Mouse (Mus musculus): ENCODE results near the gene Vav3. TPM values are rescaled to one million over a fixed set of nuclear protein-coding genes. Genes with fewer than 3 reads are reported as not detected.
A peak's percentile ranks its signal among the peaks of the same experiment; 100 is the strongest.

Gene Vav3
- polyA plus RNA-seq (2014; fragmentation: Nextera tagmentation; extraction: Ambion mirVana): 19.9 and 25.6 TPM in 2 replicates

- no peaks in the 10 kb centered on the region for H3K27me3 ChIP-seq (ENCODE audit: control insufficient read depth, insufficient read depth, low read length)
- no peaks in the 10 kb centered on the region for H3K9me3 ChIP-seq (ENCODE audit: control insufficient read depth, low read length)
- H3K36me3 ChIP-seq (ENCODE audit: control insufficient read depth, insufficient read depth, low read length): no peaks in the 10 kb centered on the region
- under 1% methylated on average over 79 of the region's 92 CpGs for WGBS
- peak within 1 kb of the TSS; percentile 91 for H3K27ac ChIP-seq (ENCODE audit: low read depth, low read length)
- peak within 1 kb of the TSS; percentile 70 for H3K4me3 ChIP-seq (ENCODE audit: low read depth, low read length)
- peak within 1 kb of the TSS; percentile 84 for H3K4me2 ChIP-seq (replicated peaks; ENCODE audit: low read depth, low read length)
- peak; percentile 78 for DNase-seq (ENCODE audit: low spot score)
- H3K4me1 ChIP-seq (replicated peaks; ENCODE audit: control insufficient read depth, insufficient read depth, low read length): no peaks in the 10 kb centered on the region
- H3K9ac ChIP-seq (ENCODE audit: low read depth, low read length): peak within 1 kb of the TSS; percentile 82
- ATAC-seq (ENCODE audit: low FRiP score): peak; percentile 92
Observed at GRCm38 (mm10) chr3:109340274-109341070, at the start of gene Vav3. TSS of gene Vav3 (plus strand) at chr3:109340653.

- H3K9ac ChIP-seq (ENCODE audit: low read depth, low read length): no peak overlapping the region
- DNase-seq (ENCODE audit: low spot score) (no peak), ATAC-seq (ENCODE audit: low FRiP score) (0 out of 2 replicates have a peak, but pooled peaks have one; percentile 7)
- no peaks in the 10 kb centered on the region for H3K36me3 ChIP-seq (ENCODE audit: control insufficient read depth, insufficient read depth, low read length)
- no peak overlapping the region for H3K4me2 ChIP-seq (replicated peaks; ENCODE audit: low read depth, low read length)
- H3K4me3 ChIP-seq (ENCODE audit: low read depth, low read length): no peak overlapping the region
- H3K27ac ChIP-seq (ENCODE audit: low read depth, low read length): no peak overlapping the region
- H3K9me3 ChIP-seq (ENCODE audit: control insufficient read depth, low read length): no peaks in the 10 kb centered on the region
- no peaks in the 10 kb centered on the region for H3K4me1 ChIP-seq (replicated peaks; ENCODE audit: control insufficient read depth, insufficient read depth, low read length)
- H3K27me3 ChIP-seq (ENCODE audit: control insufficient read depth, insufficient read depth, low read length): no peaks in the 10 kb centered on the region
- 54% methylated on average over 6 of the region's 6 CpGs for WGBS
Observed at GRCm38 (mm10) chr3:109298857-109299256, 41.6 kb upstream of the Vav3 start.

GRCm38 (mm10) chr3:109299303-109300074 is 41.0 kb upstream of the Vav3 start:
- no peaks in the 10 kb centered on the region for H3K9me3 ChIP-seq (ENCODE audit: control insufficient read depth, low read length)
- no peaks in the 10 kb centered on the region for H3K36me3 ChIP-seq (ENCODE audit: control insufficient read depth, insufficient read depth, low read length)
- no peaks in the 10 kb centered on the region for H3K4me1 ChIP-seq (replicated peaks; ENCODE audit: control insufficient read depth, insufficient read depth, low read length)
- no peak overlapping the region for H3K27ac ChIP-seq (ENCODE audit: low read depth, low read length)
- DNase-seq (ENCODE audit: low spot score): peak; percentile 13
- 52% methylated on average over 4 of the region's 4 CpGs for WGBS
- no peak overlapping the region for H3K4me2 ChIP-seq (replicated peaks; ENCODE audit: low read depth, low read length)
- peak; percentile 53 for ATAC-seq (ENCODE audit: low FRiP score)
- H3K27me3 ChIP-seq (ENCODE audit: control insufficient read depth, insufficient read depth, low read length): no peaks in the 10 kb centered on the region
- H3K9ac ChIP-seq (ENCODE audit: low read depth, low read length): no peak overlapping the region
- H3K4me3 ChIP-seq (ENCODE audit: low read depth, low read length): no peak overlapping the region

- WGBS: 76% methylated on average over 2 of the region's 2 CpGs
- H3K4me3 ChIP-seq (ENCODE audit: low read depth, low read length): no peak overlapping the region
- H3K4me2 ChIP-seq (replicated peaks; ENCODE audit: low read depth, low read length): no peak overlapping the region
- H3K27ac ChIP-seq (ENCODE audit: low read depth, low read length): no peak overlapping the region
- H3K36me3 ChIP-seq (ENCODE audit: control insufficient read depth, insufficient read depth, low read length): no peaks in the 10 kb centered on the region
- no peak for ATAC-seq (ENCODE audit: low FRiP score)
- H3K9ac ChIP-seq (ENCODE audit: low read depth, low read length): no peak overlapping the region
- no peaks in the 10 kb centered on the region for H3K4me1 ChIP-seq (replicated peaks; ENCODE audit: control insufficient read depth, insufficient read depth, low read length)
- DNase-seq (ENCODE audit: low spot score): no peak
- H3K27me3 ChIP-seq (ENCODE audit: control insufficient read depth, insufficient read depth, low read length): no peaks in the 10 kb centered on the region
- no peaks in the 10 kb centered on the region for H3K9me3 ChIP-seq (ENCODE audit: control insufficient read depth, low read length)
Observed at GRCm38 (mm10) chr3:109302059-109302458, 38.4 kb upstream of the Vav3 start.

GRCm38 (mm10) chr3:109307406-109307805 is 33.0 kb upstream of the Vav3 start:
- Histone ChIP-seq H3K9ac (ENCODE audit: low read depth, low read length) (no peak overlapping the region), H3K9me3 (ENCODE audit: control insufficient read depth, low read length) (no peaks in the 10 kb centered on the region), H3K36me3 (ENCODE audit: control insufficient read depth, insufficient read depth, low read length) (no peaks in the 10 kb centered on the region), H3K27ac (ENCODE audit: low read depth, low read length) (no peak overlapping the region), H3K27me3 (ENCODE audit: control insufficient read depth, insufficient read depth, low read length) (no peaks in the 10 kb centered on the region), H3K4me2 (replicated peaks; ENCODE audit: low read depth, low read length) (no peak overlapping the region), H3K4me3 (ENCODE audit: low read depth, low read length) (no peak overlapping the region), H3K4me1 (replicated peaks; ENCODE audit: control insufficient read depth, insufficient read depth, low read length) (no peaks in the 10 kb centered on the region)
- DNase-seq (ENCODE audit: low spot score): no peak
- WGBS: 70% methylated on average over 7 of the region's 7 CpGs
- ATAC-seq (ENCODE audit: low FRiP score): peak; percentile 47; the same call in 1 of the 2 replicates

- ATAC-seq (ENCODE audit: low FRiP score): no peak
- no peak overlapping the region for H3K4me3 ChIP-seq (ENCODE audit: low read depth, low read length)
- no peak for DNase-seq (ENCODE audit: low spot score)
- no peaks in the 10 kb centered on the region for H3K27me3 ChIP-seq (ENCODE audit: control insufficient read depth, insufficient read depth, low read length)
- no peaks in the 10 kb centered on the region for H3K9me3 ChIP-seq (ENCODE audit: control insufficient read depth, low read length)
- no peak overlapping the region for H3K9ac ChIP-seq (ENCODE audit: low read depth, low read length)
- no peak overlapping the region for H3K27ac ChIP-seq (ENCODE audit: low read depth, low read length)
- no peaks in the 10 kb centered on the region for H3K36me3 ChIP-seq (ENCODE audit: control insufficient read depth, insufficient read depth, low read length)
- WGBS: 86% methylated on average over 3 of the region's 3 CpGs
- no peaks in the 10 kb centered on the region for H3K4me1 ChIP-seq (replicated peaks; ENCODE audit: control insufficient read depth, insufficient read depth, low read length)
- H3K4me2 ChIP-seq (replicated peaks; ENCODE audit: low read depth, low read length): no peak overlapping the region
Observed at GRCm38 (mm10) chr3:109308468-109308867, 32.0 kb upstream of the Vav3 start.

GRCm38 (mm10) chr3:109309317-109310265 is 30.9 kb upstream of the Vav3 start:
- H3K9me3 ChIP-seq (ENCODE audit: control insufficient read depth, low read length): no peaks in the 10 kb centered on the region
- H3K27ac ChIP-seq (ENCODE audit: low read depth, low read length): no peak overlapping the region
- DNase-seq (ENCODE audit: low spot score): no peak
- H3K9ac ChIP-seq (ENCODE audit: low read depth, low read length): no peak overlapping the region
- no peak for ATAC-seq (ENCODE audit: low FRiP score)
- no peak overlapping the region for H3K4me2 ChIP-seq (replicated peaks; ENCODE audit: low read depth, low read length)
- WGBS: 85% methylated on average over 18 of the region's 18 CpGs
- no peaks in the 10 kb centered on the region for H3K4me1 ChIP-seq (replicated peaks; ENCODE audit: control insufficient read depth, insufficient read depth, low read length)
- H3K36me3 ChIP-seq (ENCODE audit: control insufficient read depth, insufficient read depth, low read length): no peaks in the 10 kb centered on the region
- H3K27me3 ChIP-seq (ENCODE audit: control insufficient read depth, insufficient read depth, low read length): no peaks in the 10 kb centered on the region
- H3K4me3 ChIP-seq (ENCODE audit: low read depth, low read length): no peak overlapping the region

- Histone ChIP-seq H3K4me2 (replicated peaks; ENCODE audit: low read depth, low read length) (no peak overlapping the region), H3K9me3 (ENCODE audit: control insufficient read depth, low read length) (no peaks in the 10 kb centered on the region), H3K36me3 (ENCODE audit: control insufficient read depth, insufficient read depth, low read length) (no peaks in the 10 kb centered on the region), H3K4me1 (replicated peaks; ENCODE audit: control insufficient read depth, insufficient read depth, low read length) (no peaks in the 10 kb centered on the region), H3K27me3 (ENCODE audit: control insufficient read depth, insufficient read depth, low read length) (no peaks in the 10 kb centered on the region), H3K9ac (ENCODE audit: low read depth, low read length) (no peak overlapping the region), H3K4me3 (ENCODE audit: low read depth, low read length) (no peak overlapping the region), H3K27ac (ENCODE audit: low read depth, low read length) (no peak overlapping the region)
- 93% methylated on average over 6 of the region's 6 CpGs for WGBS
- DNase-seq (ENCODE audit: low spot score) (no peak), ATAC-seq (ENCODE audit: low FRiP score) (no peak)
Observed at GRCm38 (mm10) chr3:109311172-109311824, 29.2 kb upstream of the Vav3 start.

All from hindbrain, embryonic 11.5 days (tissue).